In the genomic region with DNA sequence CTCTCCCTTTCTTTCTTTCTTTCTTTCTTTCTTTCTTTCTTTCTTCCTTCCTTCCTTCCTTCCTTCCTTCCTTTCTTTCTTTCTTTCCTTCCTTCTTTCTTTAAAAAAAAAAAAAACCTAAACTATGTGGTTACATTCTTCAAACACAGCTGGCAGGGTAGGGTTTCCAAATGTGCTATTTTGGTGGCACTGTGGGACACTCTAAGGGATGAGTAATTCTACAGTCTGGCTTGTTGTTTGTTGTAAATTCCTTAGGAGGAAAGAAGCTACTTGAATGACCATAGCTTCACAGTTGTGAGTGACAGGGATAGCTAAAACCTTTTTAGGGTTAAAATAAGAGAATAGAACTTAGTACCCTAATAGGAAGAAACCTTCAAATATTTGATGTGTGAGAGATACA, we compare ENCODE assay signal across 26 mouse cellular contexts.
"Had no signal": no experiment of that assay in that cellular context is flagged by ENCODE, and none has a peak within 500 bp of the region (broad histone marks: within the 10 kb centered on the region; RNA-seq: fewer than 3 reads in every experiment).

No protein-coding gene starts in this region.

- H3K27ac ChIP-seq: heart, embryonic 10.5 days; hindbrain, embryonic 10.5 days; hindbrain, embryonic 12.5 days; hindbrain, embryonic 14.5 days; intestine, embryonic 15.5 days; layer of hippocampus, adult 2 months; left cerebral cortex, adult 2 months; limb, embryonic 10.5 days; limb, embryonic 12.5 days; liver, embryonic 13.5 days had no signal

- H3K9me3 ChIP-seq: intestine, embryonic 15.5 days; limb, embryonic 10.5 days; liver, embryonic 13.5 days had no signal

- H3K9ac ChIP-seq: heart, embryonic 12.5 days; hindbrain, embryonic 12.5 days; hindbrain, embryonic 14.5 days; intestine, embryonic 15.5 days; limb, embryonic 12.5 days; liver, embryonic 13.5 days had no signal

- H3K36me3 ChIP-seq: heart, embryonic 10.5 days; heart, embryonic 12.5 days; hindbrain, embryonic 10.5 days; hindbrain, embryonic 12.5 days; intestine, embryonic 15.5 days; limb, embryonic 10.5 days; limb, embryonic 12.5 days; liver, embryonic 13.5 days had no signal

- H3K27me3 ChIP-seq: heart, embryonic 12.5 days; hindbrain, embryonic 12.5 days; intestine, embryonic 15.5 days; limb, embryonic 12.5 days; liver, embryonic 13.5 days had no signal

- H3K4me1 ChIP-seq: heart, embryonic 10.5 days; heart, embryonic 12.5 days; hindbrain, embryonic 10.5 days; hindbrain, embryonic 12.5 days; intestine, embryonic 15.5 days; limb, embryonic 10.5 days; limb, embryonic 12.5 days; liver, embryonic 13.5 days had no signal

- DNase-seq: gastrocnemius, postnatal 14 days; gastrocnemius, postnatal 36 days; heart, adult 18-20 months; heart, postnatal 10 days; heart, postnatal 4 days; kidney, adult 18-20 months; kidney, adult 8-10 months; kidney, postnatal 10 days; kidney, postnatal 25 days; kidney, postnatal 4 days; liver; liver, embryonic 13.5 days had no signal

- H3K4me3 ChIP-seq: heart, embryonic 10.5 days; heart, embryonic 12.5 days; hindbrain, embryonic 10.5 days; hindbrain, embryonic 12.5 days; intestine, embryonic 15.5 days; layer of hippocampus, adult 2 months; left cerebral cortex, adult 2 months; limb, embryonic 10.5 days; limb, embryonic 12.5 days; liver, embryonic 13.5 days had no signal

- ATAC-seq: hindbrain, embryonic 16.5 days; inflammation-experienced regulatory T-cells, adult 6 months; intestine, embryonic 15.5 days; intestine, postnatal 0 days had no signal

- H3K4me2 ChIP-seq: heart, embryonic 12.5 days; hindbrain, embryonic 12.5 days; hindbrain, embryonic 14.5 days; intestine, embryonic 15.5 days; limb, embryonic 12.5 days; liver, embryonic 11.5 days; liver, embryonic 13.5 days had no signal
